Mouse (Mus musculus): ENCODE data around the gene Ccdc151. TPM values are rescaled to one million over a fixed set of nuclear protein-coding genes. Genes with fewer than 3 reads are reported as not detected.

Gene Ccdc151
- polyA plus RNA-seq, 1 experiment from 2014 or later, result 1.5 TPM

GRCm38 (mm10) chr9:21963417-21963816, 39.0 kb downstream of the Ccdc151 start, which contains the start of gene Epor:
Epor (minus strand) TSS chr9:21963506.
- H3K27ac ChIP-seq, result no peak within 1 kb of the TSS
- peaks cover 61% of the 10 kb centered on the region for H3K27me3 ChIP-seq
- H3K4me1 ChIP-seq, result peaks cover 34% of the 10 kb centered on the region
- H3K9ac ChIP-seq, result peak within 1 kb of the TSS; percentile 62
- H3K9me3 ChIP-seq, result no peaks in the 10 kb centered on the region
- ATAC-seq (ENCODE audit: low FRiP score, low read depth), result no peak
- H3K4me3 ChIP-seq, result peak within 1 kb of the TSS; percentile 45
- peak within 1 kb of the TSS; percentile 91 for H3K4me2 ChIP-seq (replicated peaks)
- WGBS, result 29% methylated on average over 7 of the region's 8 CpGs
- H3K36me3 ChIP-seq, result peaks cover 2% of the 10 kb centered on the region; the same call in 1 of the 2 replicates

GRCm38 (mm10) chr9:21962416-21963059, 39.9 kb downstream of the Ccdc151 start:
- Histone ChIP-seq H3K27ac (no peak overlapping the region), H3K4me2 (replicated peaks) (peak overlapping the region; percentile 91), H3K4me1 (peaks cover 34% of the 10 kb centered on the region), H3K9me3 (no peaks in the 10 kb centered on the region), H3K4me3 (peak overlapping the region; percentile 45), H3K9ac (peak overlapping the region; percentile 62), H3K36me3 (peaks cover 5% of the 10 kb centered on the region; the same call in 1 of the 2 replicates), H3K27me3 (peaks cover 61% of the 10 kb centered on the region)
- peak; percentile 33; the same call in 1 of the 2 replicates for ATAC-seq (ENCODE audit: low FRiP score, low read depth)
- 3% methylated on average over 34 of the region's 34 CpGs for WGBS

GRCm38 (mm10) chr9:21962010-21962409, 40.4 kb downstream of the Ccdc151 start:
- Histone ChIP-seq H3K4me1 (peaks cover 34% of the 10 kb centered on the region), H3K36me3 (peaks cover 5% of the 10 kb centered on the region; the same call in 1 of the 2 replicates), H3K9me3 (no peaks in the 10 kb centered on the region), H3K9ac (peak overlapping the region; percentile 62), H3K27me3 (peaks cover 61% of the 10 kb centered on the region), H3K4me3 (peak overlapping the region; percentile 45), H3K4me2 (replicated peaks) (peak overlapping the region; percentile 91), H3K27ac (no peak overlapping the region)
- WGBS, result under 1% methylated on average over 15 of the region's 15 CpGs
- ATAC-seq (ENCODE audit: low FRiP score, low read depth), result peak; percentile 38; the same call in 1 of the 2 replicates

GRCm38 (mm10) chr9:21961366-21961980, 41.0 kb downstream of the Ccdc151 start:
- no peak for ATAC-seq (ENCODE audit: low FRiP score, low read depth)
- Histone ChIP-seq H3K4me2 (replicated peaks) (peak overlapping the region; percentile 91), H3K4me1 (peaks cover 38% of the 10 kb centered on the region), H3K27ac (no peak overlapping the region), H3K9me3 (no peaks in the 10 kb centered on the region), H3K36me3 (peaks cover 5% of the 10 kb centered on the region; the same call in 1 of the 2 replicates), H3K4me3 (peak overlapping the region; percentile 45), H3K9ac (no peak overlapping the region), H3K27me3 (peaks cover 61% of the 10 kb centered on the region)
- 1% methylated on average over 35 of the region's 35 CpGs for WGBS

- ATAC-seq (ENCODE audit: low FRiP score, low read depth), result no peak
- Histone ChIP-seq H3K27me3 (peaks cover 61% of the 10 kb centered on the region), H3K9ac (no peak overlapping the region), H3K4me1 (peaks cover 41% of the 10 kb centered on the region), H3K4me2 (replicated peaks) (peak overlapping the region; percentile 91), H3K27ac (no peak overlapping the region), H3K4me3 (peak overlapping the region; percentile 45; the same call in 1 of the 2 replicates), H3K36me3 (peaks cover 5% of the 10 kb centered on the region; the same call in 1 of the 2 replicates), H3K9me3 (no peaks in the 10 kb centered on the region)
- 9% methylated on average over 26 of the region's 26 CpGs for WGBS
These were observed 41.8 kb downstream of the Ccdc151 start for GRCm38 (mm10) chr9:21960558-21961208.

- 0 out of 2 replicates have a peak overlapping the region, but pooled peaks have one; percentile 23 for H3K4me2 ChIP-seq (replicated peaks)
- WGBS, result 33% methylated on average over 9 of the region's 9 CpGs
These were observed 42.3 kb downstream of the Ccdc151 start for GRCm38 (mm10) chr9:21960135-21960534.

GRCm38 (mm10) chr9:21959244-21959643, 43.2 kb downstream of the Ccdc151 start:
- Histone ChIP-seq H3K9me3 (no peaks in the 10 kb centered on the region), H3K27me3 (peaks cover 57% of the 10 kb centered on the region), H3K4me2 (replicated peaks) (no peak overlapping the region), H3K27ac (no peak overlapping the region), H3K4me3 (no peak overlapping the region), H3K36me3 (peaks cover 5% of the 10 kb centered on the region; the same call in 1 of the 2 replicates), H3K4me1 (peaks cover 41% of the 10 kb centered on the region), H3K9ac (no peak overlapping the region)
- ATAC-seq (ENCODE audit: low FRiP score, low read depth), result no peak
- WGBS, result 89% methylated on average over 7 of the region's 7 CpGs

More at GRCm38 (mm10) chr9:21960135-21960534, 42.3 kb downstream of the Ccdc151 start:
- Histone ChIP-seq H3K9ac (no peak overlapping the region), H3K4me1 (peaks cover 41% of the 10 kb centered on the region), H3K4me3 (peak overlapping the region; percentile 45; the same call in 1 of the 2 replicates), H3K27ac (no peak overlapping the region), H3K36me3 (peaks cover 5% of the 10 kb centered on the region; the same call in 1 of the 2 replicates), H3K9me3 (no peaks in the 10 kb centered on the region), H3K27me3 (peaks cover 61% of the 10 kb centered on the region)
- ATAC-seq (ENCODE audit: low FRiP score, low read depth), result no peak

- no peak for ATAC-seq (ENCODE audit: low FRiP score, low read depth)
- Histone ChIP-seq H3K27me3 (peaks cover 48% of the 10 kb centered on the region), H3K9ac (no peak overlapping the region), H3K4me3 (no peak overlapping the region), H3K4me1 (peaks cover 39% of the 10 kb centered on the region), H3K27ac (no peak overlapping the region), H3K9me3 (no peaks in the 10 kb centered on the region), H3K36me3 (peaks cover 5% of the 10 kb centered on the region; the same call in 1 of the 2 replicates), H3K4me2 (replicated peaks) (no peak overlapping the region)
- WGBS, result 85% methylated on average over 5 of the region's 5 CpGs
These were observed 44.1 kb downstream of the Ccdc151 start for GRCm38 (mm10) chr9:21958372-21958771.

DNA sequence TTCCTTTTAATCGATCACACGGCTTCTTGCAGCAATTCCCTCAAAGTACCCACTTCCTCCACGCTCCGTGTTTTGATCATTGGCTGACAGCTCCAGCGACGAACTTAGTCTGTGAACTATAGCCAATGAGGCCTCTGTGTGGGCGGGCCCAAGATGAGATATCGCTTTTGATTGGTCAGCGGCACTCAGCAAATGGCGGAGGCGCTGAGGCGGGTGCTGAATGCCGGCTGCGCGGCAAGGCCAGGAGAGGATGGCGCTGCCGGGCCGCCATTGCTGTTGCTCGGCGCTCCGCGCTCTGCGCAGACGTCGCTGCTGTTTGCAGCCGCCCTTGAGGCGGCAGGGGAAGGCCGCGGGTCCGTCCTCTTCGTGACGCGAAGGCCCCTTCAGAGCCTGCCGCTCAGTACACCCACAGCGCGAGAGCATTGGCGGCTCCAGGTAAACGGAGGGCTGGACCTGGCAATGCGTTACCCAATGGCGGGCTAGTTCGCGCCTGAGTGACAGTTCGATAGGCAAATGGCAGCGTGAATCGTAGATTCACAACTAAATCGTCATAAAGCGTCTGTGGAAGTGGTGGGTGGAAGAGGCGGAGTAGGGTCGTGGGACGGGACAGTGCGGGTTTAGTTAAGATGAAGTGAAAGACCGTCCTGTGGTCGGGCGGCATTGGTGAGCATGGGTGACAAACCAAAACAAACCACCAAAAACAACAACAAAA, 46.7 kb downstream of the Ccdc151 start, which contains the start of gene Swsap1:
Gene Swsap1 (plus strand): TSS at position 186 of the 712 bp plus-strand sequence.
- WGBS, result under 1% methylated on average over 54 of the region's 54 CpGs
- H3K4me1 ChIP-seq, result peaks cover 13% of the 10 kb centered on the region
- peak within 1 kb of the TSS; percentile 70 for H3K4me2 ChIP-seq (replicated peaks)
- H3K4me3 ChIP-seq, result peak within 1 kb of the TSS; percentile 67
- H3K9me3 ChIP-seq, result no peaks in the 10 kb centered on the region
- peaks cover 22% of the 10 kb centered on the region for H3K27me3 ChIP-seq
- H3K9ac ChIP-seq, result peak within 1 kb of the TSS; percentile 78
- H3K36me3 ChIP-seq, result peaks cover 5% of the 10 kb centered on the region; the same call in 1 of the 2 replicates
- peak within 1 kb of the TSS; percentile 85; the same call in 1 of the 2 replicates for H3K27ac ChIP-seq
- peak; percentile 98 for ATAC-seq (ENCODE audit: low FRiP score, low read depth)

DNA sequence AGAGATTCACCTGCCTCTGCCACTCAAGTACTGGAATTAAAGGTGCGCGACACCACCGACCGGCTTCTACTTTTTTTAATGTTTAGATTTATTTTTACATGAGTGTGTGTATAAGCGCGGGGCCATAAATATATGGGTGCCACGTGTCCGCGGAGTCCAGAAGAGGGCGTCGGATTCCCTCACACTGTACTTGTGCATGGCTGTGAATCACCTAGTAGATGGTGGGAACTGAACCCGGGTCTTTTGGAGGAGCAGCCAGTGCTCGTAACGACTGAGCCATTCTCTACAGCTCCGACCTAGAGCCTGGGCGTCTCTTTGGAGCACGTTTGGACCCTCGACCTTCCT, 47.2 kb downstream of the Ccdc151 start:
- peaks cover 5% of the 10 kb centered on the region; the same call in 1 of the 2 replicates for H3K36me3 ChIP-seq
- peak overlapping the region; percentile 70 for H3K4me2 ChIP-seq (replicated peaks)
- no peaks in the 10 kb centered on the region for H3K9me3 ChIP-seq
- ATAC-seq (ENCODE audit: low FRiP score, low read depth), result peak; percentile 54
- no peak overlapping the region; the same call in 1 of the 2 replicates for H3K27ac ChIP-seq
- H3K27me3 ChIP-seq, result peaks cover 16% of the 10 kb centered on the region
- peak overlapping the region; percentile 67 for H3K4me3 ChIP-seq
- peaks cover 8% of the 10 kb centered on the region for H3K4me1 ChIP-seq
- peak overlapping the region; percentile 78; the same call in 1 of the 2 replicates for H3K9ac ChIP-seq
- WGBS, result 1% methylated on average over 18 of the region's 18 CpGs

- Histone ChIP-seq H3K9me3 (no peaks in the 10 kb centered on the region), H3K4me2 (replicated peaks) (peak overlapping the region; percentile 70), H3K27me3 (peaks cover 11% of the 10 kb centered on the region), H3K4me3 (no peak overlapping the region), H3K4me1 (peaks cover 7% of the 10 kb centered on the region), H3K9ac (no peak overlapping the region), H3K36me3 (peaks cover 5% of the 10 kb centered on the region; the same call in 1 of the 2 replicates), H3K27ac (no peak overlapping the region)
- ATAC-seq (ENCODE audit: low FRiP score, low read depth), result no peak
- WGBS, result 77% methylated on average over 3 of the region's 3 CpGs
These were observed 47.8 kb downstream of the Ccdc151 start for GRCm38 (mm10) chr9:21954635-21955034.
